Mouse (Mus musculus): ENCODE data around the gene Lclat1.

Gene Lclat1

GRCm38 (mm10) chr17:73087045-73087910 lies 20.5 kb upstream of the Lclat1 start:
- DNase-seq (ENCODE audit: low read depth, low spot score): no peak

- DNase-seq (ENCODE audit: low read depth, low spot score): peak; percentile 53
These were observed 16.4 kb upstream of the Lclat1 start for GRCm38 (mm10) chr17:73091368-73091767.

GRCm38 (mm10) chr17:73092103-73093097 lies 15.4 kb upstream of the Lclat1 start:
- DNase-seq (ENCODE audit: low read depth, low spot score): no peak

GRCm38 (mm10) chr17:73095070-73095469 lies 12.7 kb upstream of the Lclat1 start:
- DNase-seq (ENCODE audit: low read depth, low spot score): no peak

DNA sequence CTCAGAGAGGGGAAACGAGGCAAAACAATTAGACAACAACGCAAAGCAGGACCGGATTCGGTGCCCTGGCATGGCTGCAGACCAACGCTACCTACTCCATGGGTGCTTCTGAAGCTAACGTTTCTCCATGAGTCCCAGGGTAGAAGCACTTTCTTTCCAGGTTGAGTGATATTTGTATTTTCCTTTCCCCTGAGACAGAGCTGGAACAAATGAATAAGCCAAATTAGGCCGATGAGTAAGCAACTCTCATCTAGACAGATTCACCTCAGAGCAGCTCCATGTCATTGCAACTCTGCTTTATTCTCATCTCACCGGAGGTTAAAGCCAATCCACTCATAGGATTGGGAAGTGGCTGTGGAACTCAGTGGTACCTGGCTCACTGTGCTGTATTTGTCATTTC lies 12.2 kb upstream of the Lclat1 start:
- no peak for DNase-seq (ENCODE audit: low read depth, low spot score)

DNA sequence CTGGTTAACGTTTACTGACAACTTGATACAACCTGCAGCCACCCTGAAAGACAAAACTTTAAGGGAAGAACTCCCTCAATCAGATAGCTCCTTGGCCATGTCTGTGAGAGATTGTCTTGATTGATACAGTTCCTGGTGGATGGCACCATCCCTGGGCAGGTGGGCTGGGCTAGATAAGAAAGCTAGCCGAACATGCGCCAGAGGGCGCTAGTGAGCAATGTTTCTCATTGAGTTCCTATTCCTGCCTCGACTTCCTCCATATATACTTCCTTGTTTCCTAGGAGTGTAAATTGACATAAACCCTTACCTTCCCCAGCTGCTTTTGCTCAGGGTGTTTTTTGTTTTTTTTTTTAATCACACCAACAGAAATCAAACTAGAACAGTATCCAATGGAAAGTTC lies 11.3 kb upstream of the Lclat1 start:
- peak; percentile 81 for DNase-seq (ENCODE audit: low read depth, low spot score)

GRCm38 (mm10) chr17:73098636-73099035 lies 9.1 kb upstream of the Lclat1 start:
- no peak for DNase-seq (ENCODE audit: low read depth, low spot score)

DNA sequence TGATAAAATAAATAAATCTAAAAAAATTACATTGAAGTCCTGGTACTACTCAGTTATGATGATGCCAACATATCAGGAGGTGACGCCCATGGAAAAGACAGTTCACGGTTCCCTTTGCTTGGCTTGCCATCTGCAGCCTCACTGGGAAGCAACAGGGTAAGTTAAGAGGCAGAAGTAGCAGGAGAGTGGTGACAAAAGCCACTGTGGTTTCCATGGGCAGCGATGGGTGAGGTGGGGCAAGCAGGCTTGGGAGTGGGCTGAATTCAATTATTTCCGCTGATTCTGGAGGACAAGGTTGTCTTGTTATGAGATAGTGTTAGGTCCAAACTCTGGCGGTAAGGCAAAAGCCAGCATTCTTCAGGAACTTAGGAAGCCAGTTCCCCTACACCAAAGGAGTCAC lies 7.4 kb upstream of the Lclat1 start:
- DNase-seq (ENCODE audit: low read depth, low spot score): no peak

- DNase-seq (ENCODE audit: low read depth, low spot score): peak; percentile 94
These were observed 5.2 kb upstream of the Lclat1 start for GRCm38 (mm10) chr17:73102538-73102937.

DNA sequence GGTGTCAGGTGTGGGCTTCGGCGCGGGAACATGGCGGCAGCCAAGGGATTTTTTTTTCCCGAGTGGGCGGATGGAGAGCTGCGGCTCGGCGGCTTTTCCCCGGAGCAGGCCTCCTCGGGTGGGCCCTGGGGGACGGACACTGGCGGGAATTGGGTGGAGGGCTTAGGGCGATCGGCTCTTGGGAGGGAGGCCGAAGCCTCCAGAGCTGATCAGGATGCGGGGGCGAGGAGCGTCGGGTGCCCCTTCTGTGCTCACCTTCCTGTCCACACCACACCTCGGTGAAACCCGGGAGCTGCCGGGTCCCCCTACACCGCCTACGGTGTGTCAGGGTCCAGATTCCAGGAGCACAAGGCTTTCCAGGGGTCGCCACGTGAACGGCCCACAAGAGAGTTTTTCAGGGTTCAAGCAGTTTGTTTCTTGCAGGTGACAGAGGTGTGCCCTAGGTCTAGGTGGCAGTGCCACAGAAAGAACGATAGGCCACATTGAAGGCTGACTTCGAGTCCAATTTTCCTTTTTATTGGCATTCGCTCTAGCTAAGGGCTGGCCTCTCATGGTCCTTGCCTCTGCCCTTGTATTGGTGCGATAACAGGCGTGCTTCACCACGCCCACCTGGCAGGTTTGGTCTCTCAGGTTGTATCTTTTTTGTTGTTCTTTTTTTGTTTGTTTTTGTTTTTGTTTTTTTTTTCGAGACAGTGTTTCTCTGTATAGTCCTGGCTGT lies 544 bp downstream of the Lclat1 start:
- DNase-seq (ENCODE audit: low read depth, low spot score): peak; percentile 40

GRCm38 (mm10) chr17:73108888-73109259 lies 1.1 kb downstream of the Lclat1 start:
- DNase-seq (ENCODE audit: low read depth, low spot score): no peak

- no peak for DNase-seq (ENCODE audit: low read depth, low spot score)
These were observed 4.3 kb downstream of the Lclat1 start for GRCm38 (mm10) chr17:73112128-73112527.

GRCm38 (mm10) chr17:73112601-73113000 lies 4.8 kb downstream of the Lclat1 start:
- peak; percentile 87 for DNase-seq (ENCODE audit: low read depth, low spot score)

GRCm38 (mm10) chr17:73113230-73113629 lies 5.4 kb downstream of the Lclat1 start:
- no peak for DNase-seq (ENCODE audit: low read depth, low spot score)

GRCm38 (mm10) chr17:73118134-73118533 lies 10.3 kb downstream of the Lclat1 start:
- no peak for DNase-seq (ENCODE audit: low read depth, low spot score)

GRCm38 (mm10) chr17:73118702-73119101 lies 10.9 kb downstream of the Lclat1 start:
- no peak for DNase-seq (ENCODE audit: low read depth, low spot score)

GRCm38 (mm10) chr17:73119150-73119549 lies 11.4 kb downstream of the Lclat1 start:
- DNase-seq (ENCODE audit: low read depth, low spot score): no peak

- no peak for DNase-seq (ENCODE audit: low read depth, low spot score)
These were observed 12.8 kb downstream of the Lclat1 start for GRCm38 (mm10) chr17:73120545-73120944.

DNA sequence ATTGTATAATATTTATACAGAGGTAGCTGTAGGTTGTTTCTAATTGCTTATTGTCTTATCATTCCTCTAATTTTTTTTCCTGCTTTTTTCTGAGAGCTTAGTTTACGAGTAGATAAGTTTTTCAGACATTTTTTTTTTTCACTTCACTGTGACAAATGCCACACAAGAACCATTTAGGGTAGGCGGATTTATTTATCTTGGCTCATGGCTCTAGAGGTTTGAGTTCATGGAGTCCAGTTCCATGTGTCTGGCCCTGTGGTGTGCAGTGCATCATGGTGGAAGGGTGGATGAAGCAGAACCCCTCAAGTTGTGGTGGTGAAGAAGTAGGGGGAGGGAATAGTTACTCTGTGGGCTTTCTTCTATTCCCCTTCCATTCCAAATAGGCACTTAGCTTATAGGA lies 13.9 kb downstream of the Lclat1 start:
- DNase-seq (ENCODE audit: low read depth, low spot score): no peak

DNA sequence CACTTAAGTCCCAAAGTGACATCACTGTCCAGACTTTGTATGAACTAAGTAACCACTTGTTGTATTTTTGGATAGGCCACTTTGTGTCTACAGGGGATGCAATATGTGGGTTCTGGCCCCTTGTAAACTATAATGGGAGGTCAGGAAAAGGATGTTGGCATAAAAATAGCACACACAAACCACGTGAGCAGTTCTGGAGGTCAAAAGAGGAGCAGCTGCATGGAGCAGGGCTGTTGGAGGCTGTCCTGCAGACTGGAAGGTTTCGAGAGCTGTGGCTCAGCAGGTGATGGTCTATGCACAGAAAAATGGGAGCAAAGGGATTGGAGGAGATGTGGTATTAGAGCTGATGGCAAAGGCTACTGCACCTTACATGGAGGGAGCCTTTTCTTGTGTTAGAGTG lies 18.6 kb downstream of the Lclat1 start:
- no peak for DNase-seq (ENCODE audit: low read depth, low spot score)

DNA sequence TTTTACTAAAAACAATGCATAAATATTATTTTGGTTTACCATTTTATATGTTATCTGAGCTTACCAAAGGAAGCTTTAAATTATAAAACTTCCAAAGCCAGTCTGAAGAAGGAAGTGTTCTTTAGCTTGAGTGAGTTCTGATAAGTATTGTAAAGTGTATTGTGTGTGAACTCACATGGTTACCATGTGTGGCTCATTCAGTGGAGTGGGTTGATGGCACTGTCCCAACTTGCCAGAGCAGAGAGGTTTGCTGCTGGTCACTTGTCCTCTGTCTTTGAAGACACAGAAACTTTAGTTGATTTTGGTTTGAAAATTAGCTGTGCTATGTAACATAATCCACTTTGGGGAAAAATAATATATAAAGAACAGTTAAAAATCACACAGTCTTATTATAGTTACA lies 19.1 kb downstream of the Lclat1 start:
- DNase-seq (ENCODE audit: low read depth, low spot score): no peak
